Mouse (Mus musculus): ENCODE data around the gene Skor1. TPM values are rescaled to one million over a fixed set of nuclear protein-coding genes. Genes with fewer than 3 reads are reported as not detected.

The Skor1 gene
- polyA plus RNA-seq, 1 experiment from 2014 or later: 1.6 TPM

DNA sequence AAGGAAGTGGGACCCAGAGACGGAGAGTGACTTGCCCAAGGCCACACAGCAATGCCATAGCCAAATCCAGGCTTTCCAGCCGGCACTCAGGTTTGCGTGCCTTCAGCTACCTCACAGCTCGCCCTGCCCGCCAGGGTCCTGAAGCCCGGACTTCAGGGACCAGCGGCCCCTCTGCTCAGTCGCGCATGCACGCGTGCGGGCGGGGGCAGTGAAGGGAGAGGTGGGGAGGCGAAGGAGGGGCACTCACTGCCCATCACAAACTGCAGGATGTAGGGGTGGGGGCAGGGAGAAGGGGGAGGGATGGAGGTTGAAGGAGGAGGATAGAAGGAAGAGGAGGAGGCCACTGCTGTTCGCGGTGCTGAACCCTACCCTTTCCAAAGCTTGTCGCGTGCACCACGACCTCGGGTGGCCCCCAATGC is 1.9 kb downstream of the Skor1 start:
- no peak for ATAC-seq (replicated peaks)
- H3K9ac ChIP-seq: no peak overlapping the region
- peaks cover 92% of the 10 kb centered on the region for H3K27me3 ChIP-seq (replicated peaks)
- H3K9me3 ChIP-seq: no peaks in the 10 kb centered on the region
- H3K4me3 ChIP-seq: peak overlapping the region; percentile 15
- under 1% methylated on average over 20 of the region's 20 CpGs for WGBS
- H3K4me2 ChIP-seq: peak overlapping the region; percentile 21; the same call in 1 of the 2 replicates
- no peak overlapping the region for H3K27ac ChIP-seq
- H3K4me1 ChIP-seq: peaks cover 62% of the 10 kb centered on the region
- H3K36me3 ChIP-seq (replicated peaks): no peaks in the 10 kb centered on the region

DNA sequence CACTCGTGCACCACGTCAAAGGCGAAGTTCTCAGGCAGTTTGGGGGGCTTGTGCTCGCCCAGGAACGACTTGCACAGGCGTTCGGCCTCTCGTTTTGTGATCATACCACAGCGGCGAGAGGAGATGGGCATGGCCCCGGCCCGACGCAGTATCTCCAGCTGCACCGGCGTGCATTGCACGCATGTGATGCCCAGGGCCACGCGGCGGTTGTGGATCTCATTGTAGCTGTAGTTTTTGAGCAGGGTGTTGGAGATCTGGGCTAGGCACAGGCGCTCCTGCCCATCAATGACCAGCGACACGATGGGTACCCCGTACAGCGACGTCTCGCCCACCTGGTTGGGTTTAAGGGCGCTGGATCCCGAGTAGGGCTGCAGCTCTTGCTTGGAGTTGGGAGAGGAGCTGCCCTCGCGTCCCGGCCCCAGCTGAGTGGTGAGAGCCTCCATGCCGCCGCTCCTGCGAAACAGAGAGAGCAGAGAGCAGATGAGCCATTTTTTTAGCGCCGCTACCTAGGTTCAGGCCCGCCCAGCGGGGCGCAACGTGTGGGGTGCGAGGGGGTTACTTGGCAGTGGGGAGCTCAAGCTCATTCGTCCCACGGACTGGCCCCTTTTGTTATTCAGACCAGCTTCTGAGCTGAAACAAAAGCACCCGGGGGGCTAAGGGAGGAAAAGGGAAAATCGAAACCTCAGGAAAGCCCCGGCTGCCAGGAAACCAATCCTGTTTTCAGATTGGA is 2.5 kb downstream of the Skor1 start:
- H3K27me3 ChIP-seq (replicated peaks): peaks cover 92% of the 10 kb centered on the region
- no peak for ATAC-seq (replicated peaks)
- H3K9me3 ChIP-seq: no peaks in the 10 kb centered on the region
- under 1% methylated on average over 46 of the region's 46 CpGs for WGBS
- peak overlapping the region; percentile 15 for H3K4me3 ChIP-seq
- H3K9ac ChIP-seq: no peak overlapping the region
- no peak overlapping the region for H3K27ac ChIP-seq
- H3K4me2 ChIP-seq: peak overlapping the region; percentile 21; the same call in 1 of the 2 replicates
- H3K36me3 ChIP-seq (replicated peaks): no peaks in the 10 kb centered on the region
- H3K4me1 ChIP-seq: peaks cover 62% of the 10 kb centered on the region

DNA sequence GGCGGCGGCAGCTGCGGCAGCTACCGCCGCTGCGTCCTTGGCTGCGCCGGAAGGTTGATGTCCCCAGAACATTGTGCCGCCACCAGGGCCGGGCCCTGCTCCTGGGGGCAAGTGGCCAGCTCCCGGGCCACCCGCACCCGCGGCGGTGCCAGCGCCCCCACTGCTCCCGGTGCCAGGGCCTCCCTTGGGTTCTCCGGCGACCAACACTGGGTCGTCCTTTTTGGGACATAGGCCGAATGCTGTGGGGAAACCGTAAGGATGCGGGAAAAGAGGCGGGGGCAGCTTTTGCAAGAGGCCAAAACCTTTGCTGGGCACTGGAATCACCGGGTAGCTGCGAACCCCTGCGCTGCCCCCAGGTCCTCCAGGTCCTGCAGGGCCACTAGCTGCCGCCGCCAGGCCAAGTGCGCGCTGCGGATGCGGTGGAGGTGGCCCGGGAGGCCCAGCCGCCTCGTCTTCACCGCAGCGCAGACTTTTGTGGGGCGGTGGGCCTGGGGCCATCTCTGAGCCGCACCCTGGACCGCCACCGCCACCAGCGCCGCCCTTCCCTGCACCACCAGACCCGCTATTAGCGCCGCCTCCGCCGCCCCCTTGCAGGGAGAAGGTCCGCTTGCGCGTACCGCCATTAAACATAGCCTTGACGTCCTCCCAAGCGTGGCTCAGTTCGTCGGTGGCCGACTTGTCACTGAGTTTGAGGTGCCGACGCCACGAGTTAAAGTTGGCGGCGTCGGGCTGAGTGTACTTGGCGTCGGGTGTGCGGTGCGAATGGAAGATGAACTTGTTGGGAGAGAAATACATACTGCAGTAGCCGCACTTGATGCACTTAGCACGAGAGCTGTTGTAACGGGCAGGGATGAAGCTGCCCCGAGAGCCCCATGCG is 3.3 kb downstream of the Skor1 start:
- ATAC-seq (replicated peaks): no peak
- no peak overlapping the region for H3K27ac ChIP-seq
- peaks cover 58% of the 10 kb centered on the region for H3K4me1 ChIP-seq
- 2% methylated on average over 71 of the region's 73 CpGs for WGBS
- H3K9ac ChIP-seq: no peak overlapping the region
- H3K4me2 ChIP-seq: peak overlapping the region; percentile 21; the same call in 1 of the 2 replicates
- H3K27me3 ChIP-seq (replicated peaks): peaks cover 91% of the 10 kb centered on the region
- H3K36me3 ChIP-seq (replicated peaks): no peaks in the 10 kb centered on the region
- H3K4me3 ChIP-seq: peak overlapping the region; percentile 15
- no peaks in the 10 kb centered on the region for H3K9me3 ChIP-seq

DNA sequence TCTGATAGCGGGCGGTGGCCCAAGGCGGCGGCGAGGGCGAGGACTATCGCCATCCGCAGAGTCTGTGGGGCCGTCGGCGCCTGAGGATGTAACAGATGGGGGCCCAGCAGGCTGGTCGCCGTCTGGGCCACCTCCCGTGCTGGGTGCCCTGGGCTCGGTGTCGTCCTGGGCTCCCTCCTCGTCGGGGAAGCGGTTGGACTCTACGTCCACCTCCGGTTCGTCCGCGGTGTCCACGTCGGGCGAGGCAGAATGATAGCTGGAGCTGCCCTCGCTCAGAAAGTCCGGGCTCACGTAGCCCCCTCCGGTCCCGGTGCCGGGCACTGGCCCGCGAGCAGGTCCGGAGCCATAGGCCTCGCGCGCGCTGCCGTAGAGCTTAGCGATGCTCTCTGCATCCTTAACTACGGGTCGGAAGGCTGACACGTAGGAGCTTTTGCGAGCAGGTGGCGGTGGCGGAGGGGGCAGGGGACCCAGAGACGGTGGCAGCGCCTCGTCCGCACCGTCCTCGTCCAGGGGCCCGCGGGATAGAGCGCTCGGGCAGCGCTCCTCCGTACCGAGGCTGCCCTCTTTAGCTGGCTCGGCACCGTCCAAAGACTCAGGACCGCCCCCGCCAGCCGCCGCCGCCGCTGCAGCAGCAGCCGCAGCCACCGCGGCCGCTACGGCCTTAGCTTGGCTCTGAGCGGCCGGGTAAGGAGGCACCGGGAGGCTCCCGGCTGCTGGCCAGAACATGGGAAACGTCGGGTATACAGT is 4.1 kb downstream of the Skor1 start:
- Histone ChIP-seq H3K9ac (no peak overlapping the region), H3K4me1 (peaks cover 64% of the 10 kb centered on the region), H3K4me3 (peak overlapping the region; percentile 11), H3K9me3 (no peaks in the 10 kb centered on the region), H3K27me3 (replicated peaks) (peaks cover 92% of the 10 kb centered on the region), H3K27ac (no peak overlapping the region), H3K36me3 (replicated peaks) (no peaks in the 10 kb centered on the region), H3K4me2 (0 out of 2 replicates have a peak overlapping the region, but pooled peaks have one; percentile 24)
- no peak for ATAC-seq (replicated peaks)
- under 1% methylated on average over 79 of the region's 80 CpGs for WGBS

DNA sequence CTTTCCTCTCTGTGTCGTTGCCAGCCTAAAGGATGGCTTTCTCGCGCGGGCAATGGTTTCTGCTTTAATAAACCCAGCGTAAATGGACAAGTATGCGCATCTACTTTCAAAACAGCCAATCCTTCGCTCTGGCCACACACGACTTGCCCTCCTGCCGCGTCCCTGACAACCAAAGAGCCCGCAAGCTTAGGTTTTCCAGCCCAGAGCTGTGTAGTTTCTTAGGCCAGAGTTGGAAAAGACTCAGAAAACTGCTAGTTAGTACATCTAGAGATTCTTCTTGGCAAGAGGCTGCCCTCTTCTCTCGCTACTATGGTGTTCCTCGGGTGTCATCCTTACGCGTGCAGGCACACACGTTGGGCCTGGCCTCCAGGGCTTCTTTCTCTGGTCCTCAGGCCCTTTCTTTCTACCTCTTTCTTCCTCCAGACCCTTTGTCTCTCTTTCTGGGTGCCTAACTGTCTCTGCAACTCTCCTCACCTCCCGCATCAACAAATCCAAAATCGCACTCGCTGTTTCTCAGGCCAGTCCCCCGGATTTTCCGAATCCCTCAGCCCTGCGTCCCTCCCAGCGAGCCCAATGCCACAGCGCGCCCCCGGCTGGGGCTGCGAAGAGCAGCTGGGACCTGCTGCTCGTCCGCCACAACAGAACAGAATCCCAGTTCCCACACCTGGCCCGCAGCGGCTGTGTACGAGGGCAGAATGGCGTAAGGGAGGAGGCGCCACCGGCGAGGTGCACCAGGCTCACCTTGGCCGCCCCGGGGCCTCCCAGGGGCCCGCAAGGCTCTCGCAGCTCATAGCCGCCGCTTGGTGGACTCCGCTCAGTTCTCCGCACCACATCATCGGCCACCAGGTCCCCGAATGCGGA is 4.9 kb downstream of the Skor1 start:
- Histone ChIP-seq H3K9ac (no peak overlapping the region), H3K4me1 (peaks cover 60% of the 10 kb centered on the region), H3K9me3 (no peaks in the 10 kb centered on the region), H3K36me3 (replicated peaks) (no peaks in the 10 kb centered on the region), H3K4me3 (peak overlapping the region; percentile 11; the same call in 1 of the 2 replicates), H3K4me2 (peak overlapping the region; percentile 24; the same call in 1 of the 2 replicates), H3K27me3 (replicated peaks) (peaks cover 94% of the 10 kb centered on the region), H3K27ac (no peak overlapping the region)
- no peak for ATAC-seq (replicated peaks)
- WGBS: under 1% methylated on average over 47 of the region's 47 CpGs

DNA sequence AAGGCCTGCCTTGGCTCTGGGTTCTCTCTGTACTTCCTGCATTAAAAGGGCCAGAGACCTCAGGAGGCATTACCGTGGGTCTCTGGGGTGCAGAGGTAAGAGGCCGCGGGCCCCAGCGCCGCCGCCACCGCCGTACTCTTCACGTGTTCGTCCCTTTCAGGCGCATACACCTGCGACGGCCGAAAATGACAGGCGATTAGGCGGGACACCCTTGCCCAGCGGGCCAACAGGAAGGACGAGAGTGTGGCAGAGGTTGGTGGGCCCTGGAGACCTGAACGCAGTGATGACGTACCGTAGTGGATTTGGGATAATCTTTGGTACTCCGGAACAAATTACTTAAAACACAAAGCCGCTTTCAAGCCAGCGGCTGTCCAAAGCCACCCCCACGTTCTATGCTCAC is 5.5 kb downstream of the Skor1 start:
- Histone ChIP-seq H3K4me1 (peaks cover 61% of the 10 kb centered on the region), H3K27ac (no peak overlapping the region), H3K4me3 (0 out of 2 replicates have a peak overlapping the region, but pooled peaks have one; percentile 11), H3K9me3 (no peaks in the 10 kb centered on the region), H3K9ac (no peak overlapping the region), H3K4me2 (no peak overlapping the region), H3K27me3 (replicated peaks) (peaks cover 96% of the 10 kb centered on the region), H3K36me3 (replicated peaks) (no peaks in the 10 kb centered on the region)
- ATAC-seq (replicated peaks): no peak
- WGBS: 1% methylated on average over 25 of the region's 25 CpGs

DNA sequence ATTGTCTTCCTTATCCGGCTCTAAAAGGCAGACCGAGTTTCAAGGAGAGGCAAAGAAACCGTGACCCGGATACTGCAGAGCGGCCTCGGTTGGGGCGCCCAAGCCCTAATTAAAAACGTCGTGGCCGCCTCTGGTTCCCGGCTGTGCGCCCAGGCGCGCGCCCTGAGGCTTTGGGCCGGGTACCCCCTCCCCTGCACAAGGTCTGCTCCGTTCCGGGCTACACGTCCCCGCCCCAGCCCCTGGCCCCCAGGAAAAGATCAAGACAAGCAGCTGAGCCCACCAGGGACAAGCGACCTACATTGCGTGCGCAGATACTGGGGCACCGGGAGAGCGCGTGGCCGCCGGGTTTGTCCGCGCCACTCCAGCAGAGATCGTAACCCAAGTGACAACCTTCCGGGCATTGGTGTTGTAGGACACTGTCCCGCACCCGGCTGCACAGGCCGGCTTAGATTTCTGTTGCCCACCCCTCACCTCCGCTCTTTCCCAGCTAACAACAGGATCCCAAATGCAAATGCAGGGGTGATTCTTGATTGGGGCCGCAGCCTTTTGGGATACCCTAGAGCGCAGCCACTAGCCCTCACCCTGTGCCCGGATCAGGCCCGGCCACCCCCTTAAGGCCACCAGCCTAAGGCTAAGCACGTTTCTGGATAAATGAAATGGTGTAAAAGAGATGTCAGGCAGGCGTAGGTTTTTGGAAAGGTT is 6.3 kb downstream of the Skor1 start:
- Histone ChIP-seq H3K9me3 (no peaks in the 10 kb centered on the region), H3K27me3 (replicated peaks) (peaks cover 97% of the 10 kb centered on the region), H3K27ac (no peak overlapping the region), H3K9ac (no peak overlapping the region), H3K4me2 (peak overlapping the region; percentile 19), H3K4me1 (peaks cover 66% of the 10 kb centered on the region), H3K4me3 (peak overlapping the region; percentile 8; the same call in 1 of the 2 replicates), H3K36me3 (replicated peaks) (no peaks in the 10 kb centered on the region)
- ATAC-seq (replicated peaks): no peak
- WGBS: 1% methylated on average over 41 of the region's 42 CpGs

DNA sequence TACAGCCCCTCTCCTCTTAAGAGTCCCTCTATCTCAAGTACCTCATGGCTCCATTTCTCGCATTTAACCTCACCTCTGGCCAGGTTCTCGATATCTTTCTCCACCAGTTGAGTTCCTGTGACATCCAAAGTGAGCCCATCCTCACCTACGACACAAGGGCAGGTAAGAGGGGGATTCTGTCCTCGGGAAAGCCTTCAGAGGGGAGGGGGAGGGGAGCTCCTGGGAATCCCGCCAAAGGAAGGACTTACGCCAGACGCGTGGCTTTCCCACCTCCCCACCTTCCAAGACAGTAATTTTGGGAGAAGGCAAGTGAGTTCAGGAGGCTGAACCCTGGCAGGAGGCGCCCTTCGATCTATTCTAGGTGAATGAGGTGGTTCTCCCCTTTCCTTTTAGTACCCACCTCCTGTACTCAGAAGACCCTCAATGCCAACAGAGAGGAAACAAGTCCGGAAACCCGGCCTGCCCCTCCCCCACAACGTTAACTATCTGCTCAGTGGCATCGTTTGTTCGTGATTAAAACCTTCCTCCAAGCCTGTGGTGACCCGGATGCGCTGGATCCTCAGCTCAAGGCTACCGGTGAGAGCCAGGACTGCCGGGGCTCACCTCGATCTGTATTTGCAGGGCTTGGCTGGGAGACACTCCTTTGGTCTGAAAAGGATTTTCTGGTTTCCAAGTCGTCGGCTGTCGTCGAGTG is 7.0 kb downstream of the Skor1 start:
- peaks cover 71% of the 10 kb centered on the region for H3K4me1 ChIP-seq
- H3K9me3 ChIP-seq: no peaks in the 10 kb centered on the region
- WGBS: 2% methylated on average over 24 of the region's 24 CpGs
- no peak for ATAC-seq (replicated peaks)
- H3K9ac ChIP-seq: no peak overlapping the region
- H3K27me3 ChIP-seq (replicated peaks): peaks cover 98% of the 10 kb centered on the region
- peak overlapping the region; percentile 8; the same call in 1 of the 2 replicates for H3K4me3 ChIP-seq
- H3K27ac ChIP-seq: no peak overlapping the region
- H3K36me3 ChIP-seq (replicated peaks): no peaks in the 10 kb centered on the region
- H3K4me2 ChIP-seq: peak overlapping the region; percentile 19; the same call in 1 of the 2 replicates

DNA sequence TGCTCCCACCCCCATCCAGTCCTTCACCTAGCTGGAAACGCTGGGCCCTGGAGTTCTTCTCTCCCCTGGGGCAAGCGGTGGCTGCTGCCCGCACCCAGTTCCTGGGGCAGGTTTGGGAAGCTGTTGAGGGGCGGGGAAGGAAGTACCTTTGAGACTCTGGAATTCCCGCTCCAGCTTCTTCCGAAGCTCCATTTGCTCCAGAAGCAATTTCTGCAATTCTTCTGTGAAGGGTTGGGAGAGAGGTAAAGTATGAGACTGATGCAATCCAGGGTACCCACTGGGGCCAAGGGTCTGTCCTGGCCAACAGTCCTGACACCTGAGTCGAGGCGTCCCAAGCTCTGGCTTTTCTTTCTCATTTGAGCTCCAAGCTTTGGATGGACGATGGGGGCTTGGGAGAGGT is 8.6 kb downstream of the Skor1 start:
- Histone ChIP-seq H3K27ac (no peak overlapping the region), H3K4me3 (no peak overlapping the region), H3K27me3 (replicated peaks) (peaks cover 95% of the 10 kb centered on the region), H3K4me1 (peaks cover 66% of the 10 kb centered on the region), H3K9me3 (no peaks in the 10 kb centered on the region), H3K9ac (no peak overlapping the region), H3K36me3 (replicated peaks) (no peaks in the 10 kb centered on the region), H3K4me2 (peak overlapping the region; percentile 6; the same call in 1 of the 2 replicates)
- under 1% methylated on average over 9 of the region's 9 CpGs for WGBS
- ATAC-seq (replicated peaks): no peak

DNA sequence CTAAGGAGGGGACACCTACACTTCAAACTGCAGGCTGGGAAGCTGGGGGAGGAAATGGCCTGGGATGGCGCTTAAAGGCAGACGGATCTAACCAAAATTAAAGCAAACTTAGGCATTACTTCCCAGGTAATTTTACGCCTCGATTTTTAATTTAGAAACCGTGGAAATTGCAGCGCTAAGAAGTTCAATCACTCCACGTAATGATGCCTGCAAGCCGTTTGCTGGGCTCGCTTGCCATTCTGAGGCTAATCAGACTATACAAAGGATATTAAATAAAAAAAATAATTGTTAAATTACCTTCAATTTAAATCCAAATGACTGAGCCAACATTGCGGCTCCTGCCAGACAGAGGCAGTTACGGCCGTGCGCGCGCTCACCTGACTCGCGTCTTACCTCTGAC is 9.1 kb downstream of the Skor1 start:
- peaks cover 96% of the 10 kb centered on the region for H3K27me3 ChIP-seq (replicated peaks)
- H3K27ac ChIP-seq: no peak overlapping the region
- peak overlapping the region; percentile 6; the same call in 1 of the 2 replicates for H3K4me2 ChIP-seq
- H3K4me1 ChIP-seq: peaks cover 67% of the 10 kb centered on the region
- WGBS: 4% methylated on average over 17 of the region's 17 CpGs
- H3K9me3 ChIP-seq: no peaks in the 10 kb centered on the region
- no peak for ATAC-seq (replicated peaks)
- no peak overlapping the region for H3K9ac ChIP-seq
- H3K36me3 ChIP-seq (replicated peaks): no peaks in the 10 kb centered on the region
- H3K4me3 ChIP-seq: no peak overlapping the region; the same call in 1 of the 2 replicates
